Mouse (Mus musculus) kidney, postnatal 0 days (tissue): ENCODE data around the gene Ubqln4. TPM values are rescaled to one million over a fixed set of nuclear protein-coding genes. Genes with fewer than 3 reads are reported as not detected.
A peak's percentile ranks its signal among the peaks of the same experiment; 100 is the strongest.

ENCODE experiments used
- ATAC-seq: fragments of 200-750 bp; cut with Nextera tagmentation; replicated peaks from 2 replicates; pipeline ENCODE4 v1.8.0; 2017; ENCODE audit warnings: low read depth, moderate number of reproducible peaks, moderate TSS enrichment, moderate library complexity; ENCODE audit not compliant: low FRiP score
- DNase-seq: peaks from one replicate; pipeline ENCODE4 v3.0.0-alpha.2; 2016; ENCODE audit warnings: low spot score
- H3K27ac ChIP-seq: fragments of 300-500 bp; sonication (generic); 2 replicates; pipeline ENCODE4 v1.5.1; 2014; ENCODE audit warnings: mild to moderate bottlenecking
- H3K27me3 ChIP-seq: fragments of 300-500 bp; sonication (generic); 2 replicates; pipeline ENCODE4 v1.6.1; 2014; ENCODE audit warnings: low read length, mixed read lengths; ENCODE audit not compliant: insufficient read depth
- H3K36me3 ChIP-seq: fragments of 300-500 bp; sonication (generic); 2 replicates; pipeline ENCODE4 v1.6.1; 2014; ENCODE audit warnings: low read length, mixed read lengths; ENCODE audit not compliant: insufficient read depth
- H3K4me1 ChIP-seq: fragments of 300-500 bp; sonication (generic); replicated peaks from 2 replicates; pipeline ENCODE4 v1.6.1; 2014; ENCODE audit warnings: antibody characterized with exemption, low read length, mixed read lengths; ENCODE audit not compliant: insufficient read depth
- H3K4me2 ChIP-seq: fragments of 300-500 bp; sonication (generic); 2 replicates; pipeline ENCODE4 v1.6.1; 2014; ENCODE audit warnings: mild to moderate bottlenecking, low read length, moderate library complexity, mixed read lengths
- H3K4me3 ChIP-seq: fragments of 300-500 bp; sonication (generic); replicated peaks from 2 replicates; pipeline ENCODE4 v1.5.1; 2014; ENCODE audit warnings: low read depth, low read length
- H3K9ac ChIP-seq: fragments of 300-500 bp; sonication (generic); 2 replicates; pipeline ENCODE4 v1.6.1; 2014; ENCODE audit warnings: low read depth, low read length
- H3K9me3 ChIP-seq: fragments of 300-500 bp; sonication (generic); replicated peaks from 2 replicates; pipeline ENCODE4 v1.6.1; 2016; ENCODE audit warnings: low read length, inconsistent platforms, mixed read lengths
- CTCF ChIP-seq: IDR thresholded peaks from 2 replicates; pipeline ENCODE4 v1.5.1; 2016; ENCODE audit warnings: antibody characterized with exemption, low read depth, mild to moderate bottlenecking, moderate library complexity
- WGBS: fragments of 180-500 bp; shearing (Covaris S2); extraction: QIAGEN DNeasy Blood & Tissue Kit; methylation state at CpG from one replicate; pipeline ENCODE4 v1.1.7; 2014; 5-methylcytosine and 5-hydroxymethylcytosine counted together
- polyA plus RNA-seq: library from polyadenylated mRNA; unstranded; fragments of >200 nt; fragmentation: Nextera tagmentation; extraction: Ambion mirVana; gene quantifications from 2 replicates; pipeline ENCODE4 v1.2.1, GENCODE M21; 2015

Ubqln4 gene
- polyA plus RNA-seq, 1 experiment from 2014 or later = 35.1 TPM

DNA sequence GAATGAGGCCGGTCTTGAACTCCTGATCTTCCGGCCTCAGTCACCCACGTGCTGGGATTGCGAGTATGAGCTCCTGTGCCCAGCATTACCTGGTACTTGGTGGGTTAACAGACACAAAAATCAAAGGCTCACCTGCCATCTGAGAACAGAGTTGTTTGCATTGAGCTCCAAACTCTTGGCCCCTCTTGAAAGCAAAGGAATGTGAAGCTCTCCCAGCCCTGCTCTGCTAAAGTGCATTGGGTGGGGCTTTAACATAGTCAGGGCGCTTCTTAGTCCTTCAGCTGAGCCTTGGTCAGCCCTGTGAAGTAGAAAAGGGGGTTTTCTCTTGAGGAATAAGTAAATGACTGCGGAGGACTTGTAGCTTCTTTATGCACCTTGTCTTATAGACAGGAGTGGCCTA lies 32.2 kb downstream of the Ubqln4 start:
- H3K4me3 ChIP-seq = no peak overlapping the region
- H3K27ac ChIP-seq = no peak overlapping the region
- TF ChIP-seq CTCF = no peak
- H3K36me3 ChIP-seq = peaks cover 38% of the 10 kb centered on the region
- DNase-seq (no peak), ATAC-seq (no peak)
- no peaks in the 10 kb centered on the region for H3K4me1 ChIP-seq
- no peak overlapping the region for H3K4me2 ChIP-seq
- H3K9ac ChIP-seq = no peak overlapping the region
- H3K27me3 ChIP-seq = no peaks in the 10 kb centered on the region
- 93% methylated on average over 6 of the region's 6 CpGs for WGBS
- H3K9me3 ChIP-seq = no peaks in the 10 kb centered on the region

DNA sequence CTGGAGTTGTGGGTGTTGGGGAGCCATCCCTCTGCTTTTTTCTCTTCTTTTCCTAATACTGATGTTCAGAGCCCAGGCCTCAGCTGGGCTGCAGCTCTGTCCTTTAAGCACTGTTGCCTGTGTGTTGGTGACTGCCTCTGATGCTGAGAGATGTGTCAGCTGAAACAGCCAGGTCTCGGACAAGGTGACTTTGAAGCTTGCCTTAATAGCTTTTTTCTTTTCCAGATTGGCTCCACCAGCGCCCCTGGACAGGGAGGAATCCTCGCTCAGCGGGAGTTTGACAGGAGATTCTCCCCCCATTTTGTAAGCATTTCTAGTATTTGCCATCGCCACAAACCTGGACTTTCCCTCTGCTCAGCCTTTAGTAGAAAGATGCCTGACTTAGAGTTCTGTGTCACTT lies 33.1 kb downstream of the Ubqln4 start:
- ATAC-seq = no peak
- TF ChIP-seq CTCF = no peak
- no peaks in the 10 kb centered on the region for H3K27me3 ChIP-seq
- no peak overlapping the region for H3K9ac ChIP-seq
- H3K36me3 ChIP-seq = peaks cover 38% of the 10 kb centered on the region
- no peaks in the 10 kb centered on the region for H3K9me3 ChIP-seq
- H3K27ac ChIP-seq = no peak overlapping the region
- H3K4me3 ChIP-seq = no peak overlapping the region
- H3K4me1 ChIP-seq = 0 out of 2 replicates have a peak, but pooled peaks cover 3% of the 10 kb centered on the region
- no peak overlapping the region for H3K4me2 ChIP-seq
- DNase-seq = no peak
- 95% methylated on average over 5 of the region's 5 CpGs for WGBS

GRCm38 (mm10) chr3:88590246-88590645 lies 36.7 kb downstream of the Ubqln4 start:
- Histone ChIP-seq H3K27ac (no peak overlapping the region), H3K27me3 (no peaks in the 10 kb centered on the region), H3K4me1 (peaks cover 18% of the 10 kb centered on the region), H3K36me3 (peaks cover 24% of the 10 kb centered on the region), H3K9me3 (no peaks in the 10 kb centered on the region), H3K4me2 (no peak overlapping the region), H3K4me3 (no peak overlapping the region), H3K9ac (no peak overlapping the region)
- DNase-seq (peak; percentile 20), ATAC-seq (no peak)
- TF ChIP-seq CTCF = no peak
- 19% methylated on average over 5 of the region's 5 CpGs for WGBS

GRCm38 (mm10) chr3:88591044-88591443 lies 37.5 kb downstream of the Ubqln4 start:
- DNase-seq (no peak), ATAC-seq (0 out of 2 replicates have a peak, but pooled peaks have one; percentile 37)
- Histone ChIP-seq H3K27me3 (no peaks in the 10 kb centered on the region), H3K36me3 (peaks cover 18% of the 10 kb centered on the region), H3K9ac (no peak overlapping the region), H3K4me2 (no peak overlapping the region), H3K4me1 (peaks cover 18% of the 10 kb centered on the region), H3K27ac (no peak overlapping the region), H3K9me3 (no peaks in the 10 kb centered on the region), H3K4me3 (no peak overlapping the region)
- 36% methylated on average over 3 of the region's 3 CpGs for WGBS
- no peak for TF ChIP-seq CTCF

DNA sequence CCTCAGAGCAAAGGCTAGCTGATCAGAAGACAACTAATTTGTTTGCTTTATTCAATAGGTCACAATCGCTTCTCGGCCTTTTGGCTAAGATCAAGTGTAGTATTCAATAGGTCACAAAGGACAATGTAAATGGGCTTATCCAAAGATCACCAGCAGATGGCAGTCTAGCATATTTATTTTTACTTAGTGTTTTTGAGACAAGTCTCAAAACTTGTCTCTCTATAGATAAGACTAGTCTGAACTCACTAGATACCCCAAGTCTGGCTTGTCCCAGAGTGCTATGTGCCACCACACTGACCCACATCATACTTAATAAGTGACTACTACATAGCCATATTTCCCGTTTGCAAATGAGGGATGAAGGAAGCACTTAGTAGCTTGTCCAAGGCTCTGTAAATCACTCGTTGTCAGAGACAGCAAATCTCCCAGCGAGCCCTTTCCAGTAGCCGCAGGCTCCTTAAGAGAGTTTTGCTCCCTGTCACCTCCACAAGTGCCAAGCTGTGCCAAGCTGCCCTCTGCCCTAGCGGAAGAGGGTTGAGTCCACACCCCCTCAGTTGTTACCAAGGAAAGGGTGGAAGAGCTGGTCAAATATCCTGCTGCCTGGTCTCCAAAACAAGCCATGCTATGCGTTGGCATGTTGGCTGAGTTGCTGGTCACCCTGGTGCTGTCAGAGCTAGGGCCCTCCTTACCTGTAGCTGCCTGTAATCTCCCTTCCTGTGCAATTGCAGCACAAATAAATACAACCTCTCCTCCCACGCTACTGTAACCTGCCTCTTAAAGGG lies 38.6 kb downstream of the Ubqln4 start:
- peaks cover 18% of the 10 kb centered on the region for H3K4me1 ChIP-seq
- no peaks in the 10 kb centered on the region for H3K27me3 ChIP-seq
- ATAC-seq (no peak), DNase-seq (peak; percentile 86)
- H3K9me3 ChIP-seq = no peaks in the 10 kb centered on the region
- WGBS = 16% methylated on average over 9 of the region's 9 CpGs
- TF ChIP-seq CTCF = peak; percentile 75
- H3K36me3 ChIP-seq = peaks cover 11% of the 10 kb centered on the region
- 0 out of 2 replicates have a peak overlapping the region, but pooled peaks have one; percentile 37 for H3K9ac ChIP-seq
- H3K27ac ChIP-seq = no peak overlapping the region
- H3K4me2 ChIP-seq = peak overlapping the region; percentile 36
- no peak overlapping the region for H3K4me3 ChIP-seq

DNA sequence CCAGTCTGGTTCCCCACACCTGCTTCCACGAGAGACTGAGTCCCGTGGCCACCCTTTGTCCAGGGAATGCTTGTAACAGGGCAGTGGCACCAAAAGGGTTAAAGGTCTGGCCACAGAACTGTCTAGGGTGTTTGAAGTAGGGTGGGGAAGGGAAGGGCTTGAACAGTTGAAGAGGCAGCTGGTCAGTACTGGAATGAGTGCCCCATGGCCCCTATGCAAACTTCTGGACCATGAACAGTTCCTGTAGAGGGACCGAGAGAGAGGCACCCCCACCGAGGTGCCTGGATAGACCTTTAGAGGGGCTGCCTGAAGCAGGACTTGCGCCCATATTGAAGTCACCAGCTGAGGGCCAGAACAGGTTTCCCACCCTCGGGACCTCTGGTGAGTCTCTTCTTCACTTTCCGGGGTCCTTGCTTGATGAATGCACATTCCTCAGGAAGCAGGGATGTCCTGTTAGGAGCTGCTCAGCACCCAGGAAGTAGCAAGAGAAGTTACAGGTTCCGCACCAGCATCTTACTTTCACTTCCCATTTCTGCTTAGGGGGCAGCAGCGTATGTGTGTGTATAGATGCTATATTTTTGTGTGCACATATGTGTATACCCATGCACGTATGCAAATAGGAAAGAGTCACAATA lies 39.5 kb downstream of the Ubqln4 start:
- peaks cover 18% of the 10 kb centered on the region for H3K4me1 ChIP-seq
- no peak overlapping the region for H3K4me2 ChIP-seq
- no peak overlapping the region for H3K27ac ChIP-seq

More for the DNA sequence above, 39.5 kb downstream of the Ubqln4 start:
- H3K36me3 ChIP-seq = peaks cover 2% of the 10 kb centered on the region; the same call in 1 of the 2 replicates
- 63% methylated on average over 10 of the region's 10 CpGs for WGBS
- peak overlapping the region; percentile 37; the same call in 1 of the 2 replicates for H3K9ac ChIP-seq
- no peaks in the 10 kb centered on the region for H3K27me3 ChIP-seq
- 0 out of 2 replicates have a peak, but pooled peaks have one; percentile 22 for ATAC-seq
- TF ChIP-seq CTCF = no peak
- no peak overlapping the region for H3K4me3 ChIP-seq
- H3K9me3 ChIP-seq = no peaks in the 10 kb centered on the region
- no peak for DNase-seq
